Mouse (Mus musculus) gastrocnemius, adult 18-20 months (tissue): ENCODE data around the gene Sorbs2. TPM values are rescaled to one million over a fixed set of nuclear protein-coding genes. Genes with fewer than 3 reads are reported as not detected.
"Not testable (repeated sequence)": the region's sequence is repeated elsewhere in the genome, so short reads cannot be mapped to it uniquely, and the experiment has no call there.

Experiments
- DNase-seq: peaks from one replicate; pipeline ENCODE4 v3.0.0; 2021; ENCODE audit warnings: low spot score
- total RNA-seq, 2 experiments: library from RNA; stranded (reverse); gene quantifications; 2 replicates each; pipeline ENCODE4 v1.2.3; 2021

The Sorbs2 gene
- total RNA-seq, 2 experiments from 2014 or later = 60.1 to 97.5 TPM

DNA sequence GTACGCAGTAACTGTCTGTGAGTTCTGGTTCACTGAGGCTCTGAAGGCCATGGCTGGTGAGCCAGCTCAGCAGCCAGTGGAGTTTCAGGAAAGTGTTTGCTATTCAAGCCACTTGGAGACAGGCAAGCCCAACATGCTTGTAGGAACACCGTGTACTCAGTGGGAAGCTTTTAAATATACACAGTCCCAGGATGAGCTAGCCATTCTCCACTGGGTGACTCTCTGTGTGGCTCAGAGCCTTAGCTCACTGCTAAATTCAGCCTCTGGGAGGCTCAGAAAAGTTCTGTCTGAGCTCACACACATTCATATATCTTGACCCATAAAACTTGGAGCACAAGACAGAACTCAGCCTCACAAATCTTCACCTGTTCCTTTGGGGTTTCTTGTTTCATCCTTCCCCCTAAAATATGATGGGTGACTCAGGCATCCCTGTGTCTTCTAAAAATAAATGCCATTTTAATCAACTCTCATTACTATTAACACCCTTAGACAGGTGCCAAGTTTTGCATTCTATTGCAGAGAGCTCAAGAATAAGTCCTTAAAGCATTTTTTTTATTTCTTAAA is 322.5 kb downstream of the Sorbs2 start:
- peak; percentile 75 for DNase-seq

GRCm38 (mm10) chr8:45833896-45834295 is 326.3 kb downstream of the Sorbs2 start:
- DNase-seq = no peak

DNA sequence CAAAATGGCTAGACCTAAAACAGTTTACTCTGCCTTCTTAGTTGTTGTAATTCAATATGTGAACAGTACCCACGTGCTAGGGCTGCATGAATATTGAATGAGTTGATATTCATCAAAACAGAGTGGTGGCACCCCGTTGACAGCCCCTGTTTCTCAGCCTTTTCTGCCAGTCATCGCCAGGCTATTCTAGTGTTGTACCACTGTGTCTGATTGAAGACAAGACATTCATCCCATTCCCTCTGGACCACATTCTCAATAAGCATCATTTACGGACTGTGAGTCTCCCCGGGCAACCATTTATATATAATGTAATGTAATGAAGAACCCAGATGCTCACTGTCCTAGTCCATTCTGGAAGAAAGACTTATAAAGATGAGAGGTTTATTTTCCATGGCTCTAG is 335.7 kb downstream of the Sorbs2 start:
- no peak for DNase-seq

DNA sequence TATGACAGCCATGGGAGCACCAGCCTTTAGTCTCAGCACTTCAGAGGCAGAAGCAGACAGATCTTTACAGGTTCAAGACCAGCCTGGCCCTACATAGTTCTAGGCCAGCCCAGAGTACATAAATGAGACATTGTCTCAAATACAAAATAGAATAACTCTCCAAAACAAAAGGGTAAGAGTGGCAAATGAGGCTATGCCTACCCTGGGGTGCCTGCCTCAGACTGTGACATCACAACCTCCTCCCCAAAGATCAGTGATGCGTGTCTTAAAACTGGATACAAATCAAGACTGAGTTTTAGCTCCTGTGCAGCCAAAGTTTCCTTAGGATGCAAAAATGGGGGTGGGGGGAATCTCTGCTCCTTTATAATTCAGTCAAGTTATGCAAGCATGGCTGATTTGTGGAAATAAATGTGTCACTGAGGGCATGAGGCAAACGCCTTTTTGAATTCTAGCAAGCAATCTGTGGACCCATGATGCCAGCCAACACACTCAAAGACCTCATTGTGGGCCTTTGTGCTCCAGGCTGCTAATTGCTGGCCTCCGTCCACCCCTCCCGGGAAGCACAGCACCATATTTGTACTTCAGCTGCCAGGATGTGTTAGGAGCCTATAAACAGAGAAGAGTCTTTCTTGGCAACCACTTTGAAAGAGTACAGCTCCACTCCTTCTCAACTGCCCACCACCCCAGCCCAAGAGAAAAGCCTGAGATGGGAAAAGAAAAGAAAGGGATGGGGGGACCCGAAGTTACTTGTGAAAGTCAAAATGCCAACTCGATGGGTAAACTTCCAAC is 336.7 kb downstream of the Sorbs2 start:
- DNase-seq = no peak

- DNase-seq = peak; percentile 49
Measured at GRCm38 (mm10) chr8:45844911-45845481, 337.4 kb downstream of the Sorbs2 start.

- DNase-seq = no peak
Measured at GRCm38 (mm10) chr8:45845906-45846305, 338.3 kb downstream of the Sorbs2 start.

- DNase-seq = no peak
Measured at GRCm38 (mm10) chr8:45855118-45855517, 347.5 kb downstream of the Sorbs2 start.

- DNase-seq = no peak
Measured at GRCm38 (mm10) chr8:45857734-45858133, 350.1 kb downstream of the Sorbs2 start.

DNA sequence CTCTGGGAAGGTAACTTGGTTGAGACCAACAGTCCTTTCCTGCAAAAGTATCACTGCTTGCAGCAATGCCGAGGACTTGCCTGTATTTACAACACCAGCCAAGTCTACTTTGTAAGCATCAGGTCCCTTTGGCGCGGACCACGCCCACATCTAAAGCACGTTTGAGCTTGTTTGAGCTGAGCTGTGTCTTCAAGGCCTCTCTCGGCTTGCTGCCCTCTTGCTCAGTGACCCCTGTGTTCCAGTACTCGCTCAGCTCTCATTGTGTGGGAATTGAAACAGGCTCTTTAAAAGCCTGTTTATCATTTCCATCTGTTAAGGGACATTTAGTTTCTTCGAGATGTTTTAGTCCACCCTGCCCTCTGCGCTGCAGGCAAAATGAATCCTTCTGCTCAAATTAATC is 350.8 kb downstream of the Sorbs2 start:
- no peak for DNase-seq

DNA sequence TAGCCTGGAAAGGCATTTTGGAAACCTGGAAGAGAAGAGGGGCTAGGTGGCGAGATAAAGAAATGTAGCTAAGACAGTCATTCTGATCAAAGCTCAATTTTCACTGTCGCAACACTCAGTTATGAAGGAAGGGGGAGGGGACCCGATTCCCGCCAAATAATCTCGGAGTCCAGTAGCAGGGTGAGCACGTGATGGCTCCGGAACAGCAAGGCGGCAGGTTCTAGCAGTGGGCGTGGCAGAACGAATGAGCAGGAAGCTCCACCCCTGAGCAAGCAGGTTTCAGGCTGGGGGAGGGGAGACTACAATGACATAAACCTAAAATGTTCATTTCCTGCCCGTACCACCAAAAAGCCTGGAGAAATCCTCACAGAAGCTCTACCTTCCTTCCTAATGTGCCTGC is 364.0 kb downstream of the Sorbs2 start:
- not testable (repeated sequence) for DNase-seq

GRCm38 (mm10) chr8:45872077-45872476 is 364.5 kb downstream of the Sorbs2 start:
- peak; percentile 82 for DNase-seq

- peak; percentile 75 for DNase-seq
Measured at GRCm38 (mm10) chr8:45874945-45875626, 367.5 kb downstream of the Sorbs2 start.

DNA sequence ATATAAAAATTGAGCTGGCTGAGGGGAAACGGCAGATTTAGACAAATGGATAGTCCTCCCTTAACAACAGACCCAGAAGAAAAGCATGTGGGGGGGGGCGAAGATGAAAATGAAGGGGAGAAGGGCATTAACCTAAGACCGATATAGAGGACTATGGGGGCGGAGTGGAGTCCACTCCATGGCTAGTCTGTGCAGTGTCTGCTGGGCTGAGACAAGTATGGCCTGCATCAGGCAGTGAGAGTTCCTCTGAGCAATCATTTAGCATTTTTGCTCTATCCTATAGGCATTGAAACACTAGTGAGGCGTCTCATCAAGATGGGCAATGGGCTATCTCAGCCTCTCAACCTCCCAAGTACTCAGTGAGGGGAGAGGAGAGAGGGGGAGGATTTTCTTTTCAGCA is 368.8 kb downstream of the Sorbs2 start:
- no peak for DNase-seq

Other genes starting within 250 kb of the Sorbs2 start
- gene F11, start 245.8 kb upstream of the Sorbs2 start, total RNA-seq = not detected
- gene Klkb1, start 212.9 kb upstream of the Sorbs2 start, total RNA-seq = under 1 TPM in 1 of 2 experiments, not detected in 1; 0.07 TPM
- gene Gm45753, start 199.3 kb upstream of the Sorbs2 start, total RNA-seq = not detected
- gene Cyp4v3, start 174.6 kb upstream of the Sorbs2 start, total RNA-seq = 1 to 10 TPM in 1 of 2 experiments, under 1 TPM in 1; 0.80 to 1.4 TPM
- 1 to 10 TPM; 1.7 to 2.1 TPM for gene Fam149a, start 125.5 kb upstream of the Sorbs2 start, total RNA-seq
- gene Tlr3, start 96.7 kb upstream of the Sorbs2 start, total RNA-seq = 1 to 10 TPM in 1 of 2 experiments, under 1 TPM in 1; 0.75 to 1.3 TPM